Mouse (Mus musculus) testis, adult 2 months (tissue): ENCODE measurements around the gene Ptgs2.

Source experiments
- CTCF ChIP-seq: fragments of 200-500 bp; IDR thresholded peaks from 2 replicates; pipeline ENCODE4 v1.5.1; 2012; ENCODE audit warnings: low read depth, mild to moderate bottlenecking, inconsistent platforms, low read length, moderate library complexity; ENCODE audit not compliant: control insufficient read depth, insufficient read depth, insufficient replicate concordance
- POLR2A ChIP-seq: fragments of 200-500 bp; IDR thresholded peaks from 2 replicates; pipeline ENCODE4 v1.6.1; 2012; ENCODE audit warnings: low read depth, mild to moderate bottlenecking, inconsistent platforms, low read length, moderate library complexity; ENCODE audit not compliant: control insufficient read depth

- TF ChIP-seq CTCF, result no peak
- TF ChIP-seq POLR2A, result no peak
These were observed 45.2 kb downstream of the Ptgs2 start for GRCm38 (mm10) chr1:150145049-150145448.
